Comparison of ENCODE assay signal across 8 mouse cellular contexts in the genomic region with DNA sequence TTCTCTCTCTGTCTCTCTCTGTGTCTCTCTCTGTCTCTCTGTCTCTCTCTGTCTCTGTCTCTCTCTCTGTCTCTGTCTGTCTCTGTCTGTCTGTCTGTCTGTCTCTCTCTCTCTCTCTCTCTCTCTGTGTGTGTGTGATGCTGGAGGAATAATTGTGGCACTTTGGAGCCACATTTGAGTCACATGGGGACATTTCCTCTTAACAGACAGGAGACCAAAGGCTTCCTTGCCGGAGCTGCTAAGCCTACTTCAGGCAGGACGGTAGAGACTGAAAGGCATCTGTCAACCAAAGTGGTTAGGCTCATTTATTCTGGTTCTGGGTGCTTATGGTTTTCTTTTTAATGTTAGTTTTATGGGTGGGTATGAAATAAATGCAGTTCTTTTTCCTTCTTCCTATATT.
DNase-seq lines count a peak whose midpoint lies in the region; ATAC-seq and TF ChIP-seq lines count a peak whose summit lies in the region.
"Not testable (repeated sequence)": the region's sequence is repeated elsewhere in the genome, so short reads cannot be mapped to it uniquely, and the experiment has no call there.

No protein-coding gene starts in this region.

- not testable (repeated sequence) for TF ChIP-seq POLR2A in heart, adult 2 months (IDR thresholded peaks at IDR 0.05; ENCODE audit: insufficient read depth, low read depth, low read length); spleen, adult 2 months (IDR thresholded peaks at IDR 0.05; ENCODE audit: low read depth, low read length)

- peaks cover 76% of the 10 kb centered on the region for H3K4me1 ChIP-seq in E14TG2a.4 (replicated peaks; ENCODE audit: low read depth, low read length)
- peaks cover 90% of the 10 kb centered on the region for H3K4me1 ChIP-seq in embryonic facial prominence, embryonic 13.5 days
- H3K4me1 ChIP-seq in heart, adult 2 months (ENCODE audit: control insufficient read depth, insufficient read depth, low read length): peaks cover 26% of the 10 kb centered on the region
- H3K4me1 ChIP-seq in hindbrain, embryonic 15.5 days (replicated peaks): peaks cover 51% of the 10 kb centered on the region
- peaks cover 47% of the 10 kb centered on the region for H3K4me1 ChIP-seq in liver, postnatal 0 days (ENCODE audit: insufficient read depth)
- H3K4me1 ChIP-seq in midbrain, embryonic 15.5 days: peaks cover 60% of the 10 kb centered on the region
- not testable (repeated sequence) for H3K4me1 ChIP-seq in spleen, adult 2 months (ENCODE audit: control insufficient read depth, insufficient read depth, insufficient read length)

- H3K9ac ChIP-seq in embryonic facial prominence, embryonic 13.5 days: peak overlapping the region; percentile 74
- H3K9ac ChIP-seq in heart, adult 2 months (ENCODE audit: low read depth, low read length): peak overlapping the region; percentile 56
- H3K9ac ChIP-seq in hindbrain, embryonic 15.5 days; midbrain, embryonic 15.5 days: not testable (repeated sequence)
- H3K9ac ChIP-seq in liver, postnatal 0 days (replicated peaks): peak overlapping the region; percentile 83

- TF ChIP-seq CTCF in E14TG2a.4 (conservative IDR thresholded peaks at IDR 0.05; ENCODE audit: low read length); heart, adult 2 months (IDR thresholded peaks at IDR 0.05); layer of hippocampus, adult 2 months (conservative IDR thresholded peaks at IDR 0.05); liver, postnatal 0 days (IDR thresholded peaks at IDR 0.05; ENCODE audit: low read depth); spleen, adult 2 months (IDR thresholded peaks at IDR 0.05; ENCODE audit: extremely low read depth, insufficient read depth, insufficient read length, insufficient replicate concordance): not testable (repeated sequence)

- not testable (repeated sequence) for TF ChIP-seq EP300 in heart, adult 2 months (IDR thresholded peaks at IDR 0.05; ENCODE audit: insufficient read depth, low read depth, low read length); liver, postnatal 0 days (IDR thresholded peaks at IDR 0.05; ENCODE audit: low read depth)

- peak in 1 of 2 experiments; percentile 33 for DNase-seq in heart, adult 2 months
- DNase-seq in layer of hippocampus, adult 2 months (ENCODE audit: low spot score in 2 of 2); liver, postnatal 0 days; spleen, adult 2 months (ENCODE audit: low read depth in 1 of 2, low spot score in 2 of 2): not testable (repeated sequence)

- not testable (repeated sequence) for H3K79me2 ChIP-seq in heart, adult 2 months (replicated peaks; ENCODE audit: control insufficient read depth, insufficient read depth, low read length)

- peak overlapping the region; percentile 77 for H3K4me2 ChIP-seq in embryonic facial prominence, embryonic 13.5 days
- H3K4me2 ChIP-seq in hindbrain, embryonic 15.5 days: peak overlapping the region; percentile 63
- peak overlapping the region; percentile 86 for H3K4me2 ChIP-seq in liver, postnatal 0 days (ENCODE audit: low read depth, low read length)
- peak overlapping the region; percentile 57 for H3K4me2 ChIP-seq in midbrain, embryonic 15.5 days

- intact Hi-C loops in heart, adult 2 months (cut with DNase I): loop anchor here (1.0 to 2.0 kb wide), 2 partner anchors 8 to 16 kb away; no protein-coding TSS in a partner anchor

- not testable (repeated sequence) for H3K9me3 ChIP-seq in E14TG2a.4 (ENCODE audit: low read length); embryonic facial prominence, embryonic 13.5 days; hindbrain, embryonic 15.5 days; liver, postnatal 0 days (ENCODE audit: low read length); midbrain, embryonic 15.5 days

- H3K36me3 ChIP-seq in E14TG2a.4 (ENCODE audit: insufficient read depth, low read length); hindbrain, embryonic 15.5 days; midbrain, embryonic 15.5 days (replicated peaks); spleen, adult 2 months (ENCODE audit: control insufficient read depth, insufficient read depth, low read length): not testable (repeated sequence)
- peaks cover 12% of the 10 kb centered on the region; the same call in 1 of the 2 replicates for H3K36me3 ChIP-seq in embryonic facial prominence, embryonic 13.5 days
- H3K36me3 ChIP-seq in heart, adult 2 months (ENCODE audit: control insufficient read depth, insufficient read depth, low read length): peaks cover 17% of the 10 kb centered on the region
- peaks cover 10% of the 10 kb centered on the region for H3K36me3 ChIP-seq in liver, postnatal 0 days (replicated peaks; ENCODE audit: insufficient read depth, low read length)

- not testable (repeated sequence) for ATAC-seq in embryonic facial prominence, embryonic 13.5 days (ENCODE audit: insufficient number of reproducible peaks, insufficient read depth, low FRiP score, low TSS enrichment, low read depth); hindbrain, embryonic 15.5 days (ENCODE audit: low FRiP score, low read depth); liver, postnatal 0 days; midbrain, embryonic 15.5 days (replicated peaks)

- H3K4me3 ChIP-seq in E14TG2a.4 (replicated peaks; ENCODE audit: low read length): peak overlapping the region; percentile 78
- peak overlapping the region; percentile 52 for H3K4me3 ChIP-seq in embryonic facial prominence, embryonic 13.5 days
- peak overlapping the region; percentile 52 for H3K4me3 ChIP-seq in heart, adult 2 months
- peak overlapping the region; percentile 35 for H3K4me3 ChIP-seq in hindbrain, embryonic 15.5 days
- H3K4me3 ChIP-seq in layer of hippocampus, adult 2 months: peak overlapping the region; percentile 52
- H3K4me3 ChIP-seq in liver, postnatal 0 days (ENCODE audit: low read depth, low read length): peak overlapping the region; percentile 79
- peak overlapping the region; percentile 31; the same call in 1 of the 2 replicates for H3K4me3 ChIP-seq in midbrain, embryonic 15.5 days
- peak overlapping the region; percentile 49 for H3K4me3 ChIP-seq in spleen, adult 2 months (ENCODE audit: extremely low read depth, insufficient read depth, insufficient read length)

- peaks cover 15% of the 10 kb centered on the region for H3K27me3 ChIP-seq in E14TG2a.4 (ENCODE audit: insufficient read depth, low read length)
- H3K27me3 ChIP-seq in embryonic facial prominence, embryonic 13.5 days; heart, adult 2 months (ENCODE audit: control insufficient read depth, insufficient read depth, low read length); hindbrain, embryonic 15.5 days; liver, postnatal 0 days (ENCODE audit: insufficient read depth, low read length); midbrain, embryonic 15.5 days (replicated peaks); spleen, adult 2 months (ENCODE audit: control insufficient read depth, insufficient read depth, low read length): not testable (repeated sequence)

- 8% methylated on average over 2 of the region's 2 CpGs for WGBS in embryonic facial prominence, embryonic 13.5 days
- 4% methylated on average over 2 of the region's 2 CpGs for WGBS in heart, adult 2 months
- 14% methylated on average over 2 of the region's 2 CpGs for WGBS in hindbrain, embryonic 15.5 days
- WGBS in liver, postnatal 0 days (ENCODE audit: insufficient replicate concordance): 5% methylated on average over 2 of the region's 2 CpGs
- WGBS in midbrain, embryonic 15.5 days: 5% methylated on average over 2 of the region's 2 CpGs
- WGBS in spleen, adult 2 months: 15% methylated on average over 2 of the region's 2 CpGs

- peak overlapping the region; percentile 97 for H3K27ac ChIP-seq in embryonic facial prominence, embryonic 13.5 days
- H3K27ac ChIP-seq in heart, adult 2 months: peak overlapping the region; percentile 55
- H3K27ac ChIP-seq in hindbrain, embryonic 15.5 days (replicated peaks); midbrain, embryonic 15.5 days; spleen, adult 2 months (ENCODE audit: insufficient read depth, low read length): not testable (repeated sequence)
- peak overlapping the region; percentile 78 for H3K27ac ChIP-seq in layer of hippocampus, adult 2 months
- peak overlapping the region; percentile 99 for H3K27ac ChIP-seq in liver, postnatal 0 days (ENCODE audit: low read depth)
